Mouse (Mus musculus) hindbrain, embryonic 11.5 days (tissue): ENCODE data around the gene Atg13. TPM values are rescaled to one million over a fixed set of nuclear protein-coding genes. Genes with fewer than 3 reads are reported as not detected.

Experiments used
- ATAC-seq: fragments of 200-750 bp; cut with Nextera tagmentation; 2 replicates; pipeline ENCODE4 v1.8.0; 2017; ENCODE audit warnings: mild to moderate bottlenecking, moderate TSS enrichment, moderate library complexity; ENCODE audit not compliant: low FRiP score
- DNase-seq: peaks from one replicate; pipeline ENCODE4 v3.0.0-alpha.2; 2015; ENCODE audit warnings: low spot score
- H3K27ac ChIP-seq: fragments of 300-500 bp; sonication (generic); 2 replicates; pipeline ENCODE4 v1.5.1; 2014; ENCODE audit warnings: mild to moderate bottlenecking, low read depth, low read length
- H3K27me3 ChIP-seq: fragments of 300-500 bp; sonication (generic); 2 replicates; pipeline ENCODE4 v1.6.1; 2014; ENCODE audit warnings: mild to moderate bottlenecking, low read length, moderate library complexity, mixed read lengths; ENCODE audit not compliant: control insufficient read depth, insufficient read depth
- H3K36me3 ChIP-seq: fragments of 300-500 bp; sonication (generic); 2 replicates; pipeline ENCODE4 v1.6.1; 2014; ENCODE audit warnings: mild to moderate bottlenecking, low read length, moderate library complexity, mixed read lengths; ENCODE audit not compliant: control insufficient read depth, insufficient read depth
- H3K4me1 ChIP-seq: fragments of 300-500 bp; sonication (generic); replicated peaks from 2 replicates; pipeline ENCODE4 v1.6.1; 2014; ENCODE audit warnings: low read length, mixed read lengths; ENCODE audit not compliant: control insufficient read depth, insufficient read depth
- H3K4me2 ChIP-seq: fragments of 300-500 bp; sonication (generic); replicated peaks from 2 replicates; pipeline ENCODE4 v1.6.1; 2014; ENCODE audit warnings: mild to moderate bottlenecking, low read depth, low read length
- H3K4me3 ChIP-seq: fragments of 300-500 bp; sonication (generic); 2 replicates; pipeline ENCODE4 v1.5.1; 2014; ENCODE audit warnings: low read depth, low read length
- H3K9ac ChIP-seq: fragments of 300-500 bp; sonication (generic); 2 replicates; pipeline ENCODE4 v1.6.1; 2014; ENCODE audit warnings: low read depth, low read length
- H3K9me3 ChIP-seq: fragments of 300-500 bp; sonication (generic); 2 replicates; pipeline ENCODE4 v1.6.1; 2016; ENCODE audit warnings: low read length; ENCODE audit not compliant: control insufficient read depth
- WGBS: fragments of 180-500 bp; shearing (Covaris S2); extraction: QIAGEN DNeasy Blood & Tissue Kit; methylation state at CpG from one replicate; pipeline ENCODE4 v1.1.7; 2014; 5-methylcytosine and 5-hydroxymethylcytosine counted together
- polyA plus RNA-seq: library from polyadenylated mRNA; unstranded; fragments of >200 nt; fragmentation: Nextera tagmentation; extraction: Ambion mirVana; gene quantifications from 2 replicates; pipeline ENCODE4 v1.2.1, GENCODE M21; 2014

The Atg13 gene
- polyA plus RNA-seq, 1 experiment from 2014 or later, result 31.9 TPM

DNA sequence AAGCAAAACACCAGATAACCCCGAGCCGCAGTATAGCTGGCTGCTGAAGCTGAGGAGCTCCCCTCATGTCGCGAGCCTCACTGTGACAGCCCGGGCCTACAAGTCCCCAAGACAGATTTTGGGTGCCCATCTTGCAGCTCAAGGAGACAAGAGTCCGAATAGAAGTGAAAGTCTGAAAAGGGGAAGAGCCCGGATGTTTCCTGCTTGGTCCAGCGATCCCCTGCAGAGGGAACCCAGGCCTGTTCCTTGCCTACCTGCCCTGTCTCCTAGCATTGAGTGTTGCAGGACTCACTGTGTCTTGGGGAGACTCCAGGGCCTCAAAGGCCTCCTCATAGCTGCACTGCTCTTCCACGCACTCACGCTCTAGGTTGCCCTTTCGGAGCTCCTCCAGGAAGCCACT, 74.9 kb downstream of the Atg13 start:
- no peak for DNase-seq
- WGBS, result 95% methylated on average over 11 of the region's 11 CpGs
- H3K27me3 ChIP-seq, result no peaks in the 10 kb centered on the region
- no peak overlapping the region for H3K27ac ChIP-seq
- H3K4me3 ChIP-seq, result no peak overlapping the region
- no peak overlapping the region for H3K4me2 ChIP-seq
- no peaks in the 10 kb centered on the region for H3K36me3 ChIP-seq
- no peaks in the 10 kb centered on the region for H3K4me1 ChIP-seq
- no peak for ATAC-seq
- H3K9ac ChIP-seq, result no peak overlapping the region
- no peaks in the 10 kb centered on the region for H3K9me3 ChIP-seq

DNA sequence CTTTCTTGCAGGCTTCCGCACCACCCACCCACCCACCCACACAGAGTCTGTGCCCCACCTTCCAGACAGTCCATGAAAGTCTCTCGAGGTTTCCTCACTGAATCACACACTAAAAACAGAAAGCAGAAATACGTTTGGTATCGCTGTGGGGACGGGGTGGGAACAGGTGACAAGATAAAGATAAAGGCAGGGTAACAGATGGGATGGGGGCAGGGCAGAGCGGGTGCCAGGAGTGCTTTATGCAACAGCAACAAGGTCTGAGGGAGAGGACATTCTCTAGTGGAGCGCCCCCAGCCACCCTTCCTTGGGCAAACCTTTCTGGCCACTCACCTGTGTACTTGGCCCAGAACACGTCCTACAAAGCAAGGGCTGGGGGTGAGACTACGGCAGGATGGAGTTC, 75.5 kb downstream of the Atg13 start:
- Histone ChIP-seq H3K4me2 (no peak overlapping the region), H3K4me1 (no peaks in the 10 kb centered on the region), H3K4me3 (no peak overlapping the region), H3K27me3 (no peaks in the 10 kb centered on the region), H3K27ac (no peak overlapping the region), H3K9me3 (no peaks in the 10 kb centered on the region), H3K9ac (no peak overlapping the region), H3K36me3 (no peaks in the 10 kb centered on the region)
- ATAC-seq (no peak), DNase-seq (no peak)
- 84% methylated on average over 9 of the region's 9 CpGs for WGBS

DNA sequence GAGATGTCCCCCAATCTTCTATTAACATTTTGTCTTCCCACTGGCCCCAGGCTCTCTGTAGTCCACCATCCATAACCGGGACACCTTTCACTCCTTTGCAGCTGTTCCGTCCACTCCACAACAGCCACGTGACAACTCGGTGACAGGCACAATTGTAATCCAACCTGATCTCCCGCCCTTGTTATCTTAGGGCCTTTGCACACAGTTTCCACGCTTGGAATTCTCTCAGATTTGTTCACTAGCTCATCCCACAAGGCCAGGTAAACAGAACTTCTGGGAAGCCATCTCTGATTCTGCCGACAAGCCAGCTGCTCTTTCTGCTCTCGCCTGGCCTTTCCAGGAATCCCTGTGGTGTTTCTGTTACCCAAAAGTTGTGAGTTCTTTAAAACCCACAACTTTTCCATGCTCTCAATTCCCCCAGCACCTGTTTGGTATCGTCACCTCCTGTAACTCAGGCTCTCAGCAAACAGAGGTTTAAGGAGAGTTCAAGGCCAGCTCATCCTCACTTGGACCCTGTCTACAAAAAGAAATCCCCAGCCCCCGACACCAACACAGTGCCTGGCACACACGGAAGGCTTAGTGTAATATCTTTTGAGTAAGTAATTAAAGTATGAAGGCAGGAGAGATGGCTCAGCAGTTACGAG, 76.9 kb downstream of the Atg13 start:
- no peaks in the 10 kb centered on the region for H3K36me3 ChIP-seq
- no peak overlapping the region for H3K4me2 ChIP-seq
- no peak for DNase-seq
- WGBS, result 81% methylated on average over 12 of the region's 12 CpGs
- no peak for ATAC-seq
- H3K4me1 ChIP-seq, result no peaks in the 10 kb centered on the region
- H3K27me3 ChIP-seq, result no peaks in the 10 kb centered on the region
- H3K27ac ChIP-seq, result no peak overlapping the region
- H3K9ac ChIP-seq, result no peak overlapping the region
- H3K4me3 ChIP-seq, result no peak overlapping the region
- H3K9me3 ChIP-seq, result no peaks in the 10 kb centered on the region

DNA sequence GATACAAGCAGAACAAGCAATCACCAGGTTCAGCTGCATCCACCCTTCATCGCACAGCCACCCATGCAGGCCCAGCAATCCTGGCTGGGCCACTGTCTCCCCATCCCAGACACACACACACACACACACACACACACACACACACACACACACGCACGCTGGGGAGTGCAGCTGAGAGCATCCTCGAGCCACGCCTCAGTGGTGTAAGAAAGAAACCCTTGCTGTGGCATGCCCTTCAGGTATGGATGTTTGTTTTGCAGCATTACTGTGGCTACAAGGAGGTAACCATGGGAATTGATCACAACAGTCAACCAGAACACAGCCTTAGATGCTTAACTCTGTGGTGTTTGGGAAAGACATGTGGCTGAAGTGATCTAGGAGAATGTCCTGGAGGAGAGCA, 78.1 kb downstream of the Atg13 start:
- no peak overlapping the region for H3K4me3 ChIP-seq
- H3K27me3 ChIP-seq, result no peaks in the 10 kb centered on the region
- no peak for DNase-seq
- no peak overlapping the region for H3K27ac ChIP-seq
- no peak overlapping the region for H3K9ac ChIP-seq
- no peak for ATAC-seq
- no peaks in the 10 kb centered on the region for H3K4me1 ChIP-seq
- H3K4me2 ChIP-seq, result no peak overlapping the region
- no peaks in the 10 kb centered on the region for H3K9me3 ChIP-seq
- no peaks in the 10 kb centered on the region for H3K36me3 ChIP-seq
- 93% methylated on average over 5 of the region's 5 CpGs for WGBS

DNA sequence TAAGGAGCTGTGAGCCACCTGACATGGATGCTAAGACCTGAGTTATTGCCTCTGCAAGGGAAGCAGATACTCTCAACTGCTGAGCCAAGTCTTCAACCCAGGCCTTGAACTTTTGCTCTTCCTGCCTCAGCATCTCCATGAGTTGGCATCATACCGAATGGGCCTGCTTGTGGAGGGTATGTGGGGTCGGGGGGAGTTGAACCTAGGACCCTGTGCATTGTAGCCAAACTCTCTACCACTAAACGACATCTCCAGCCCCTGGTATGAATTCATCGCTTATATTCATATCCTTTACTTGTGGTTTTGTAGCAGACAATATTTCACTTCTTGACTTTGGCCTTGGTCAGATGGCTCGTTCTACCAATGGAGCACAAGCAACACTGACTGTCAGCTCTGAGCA, 78.5 kb downstream of the Atg13 start:
- no peaks in the 10 kb centered on the region for H3K36me3 ChIP-seq
- H3K27me3 ChIP-seq, result no peaks in the 10 kb centered on the region
- no peaks in the 10 kb centered on the region for H3K9me3 ChIP-seq
- no peak for DNase-seq
- H3K4me1 ChIP-seq, result no peaks in the 10 kb centered on the region
- WGBS, result 88% methylated on average over 5 of the region's 5 CpGs
- no peak overlapping the region for H3K4me2 ChIP-seq
- H3K4me3 ChIP-seq, result no peak overlapping the region
- no peak for ATAC-seq
- H3K27ac ChIP-seq, result no peak overlapping the region
- H3K9ac ChIP-seq, result no peak overlapping the region

DNA sequence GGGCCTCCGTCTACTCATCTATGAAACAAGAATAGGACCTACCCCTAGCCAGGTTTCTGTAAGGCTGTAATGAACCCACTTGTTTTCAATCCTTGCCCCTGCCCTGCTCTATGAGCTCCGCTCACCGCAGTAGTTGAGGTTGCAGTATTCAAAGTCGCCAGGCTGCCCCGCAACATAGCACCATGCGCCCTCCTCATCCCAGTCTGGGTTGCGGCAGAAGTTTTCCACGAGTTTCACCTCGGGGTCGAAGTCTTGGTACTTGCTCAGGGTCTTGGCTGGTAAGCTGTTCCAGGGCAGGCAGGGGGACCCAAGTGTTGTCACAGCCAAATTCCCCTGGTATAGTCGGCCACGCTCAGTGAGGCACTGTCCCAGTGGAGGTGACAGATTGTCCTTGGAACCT, 80.0 kb downstream of the Atg13 start:
- Histone ChIP-seq H3K36me3 (no peaks in the 10 kb centered on the region), H3K4me1 (no peaks in the 10 kb centered on the region), H3K4me3 (no peak overlapping the region), H3K27ac (no peak overlapping the region), H3K27me3 (no peaks in the 10 kb centered on the region), H3K9ac (no peak overlapping the region), H3K9me3 (no peaks in the 10 kb centered on the region), H3K4me2 (no peak overlapping the region)
- 93% methylated on average over 12 of the region's 12 CpGs for WGBS
- DNase-seq (no peak), ATAC-seq (no peak)

DNA sequence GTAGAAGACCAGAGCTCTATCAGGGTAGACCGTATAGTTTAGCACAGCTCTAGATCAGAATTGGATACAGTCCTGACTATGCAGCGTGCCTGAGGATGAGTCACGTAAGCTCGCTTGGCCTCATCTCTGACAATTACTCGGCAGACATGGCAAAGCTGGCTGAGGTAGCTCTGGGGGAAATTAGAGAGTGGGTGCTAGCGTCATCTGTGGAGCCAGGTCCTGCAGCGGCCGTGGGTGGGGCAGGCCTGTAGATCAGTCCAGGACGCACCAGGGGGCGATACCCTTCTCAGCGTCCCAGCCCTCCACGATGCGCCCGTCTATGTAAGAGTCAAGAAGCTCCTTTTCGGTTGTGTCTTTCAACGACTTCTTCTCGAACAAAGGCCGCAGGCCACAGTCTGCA, 80.7 kb downstream of the Atg13 start:
- Histone ChIP-seq H3K4me1 (no peaks in the 10 kb centered on the region), H3K4me3 (no peak overlapping the region), H3K36me3 (no peaks in the 10 kb centered on the region), H3K27ac (no peak overlapping the region), H3K4me2 (no peak overlapping the region), H3K9ac (no peak overlapping the region), H3K9me3 (no peaks in the 10 kb centered on the region), H3K27me3 (no peaks in the 10 kb centered on the region)
- 87% methylated on average over 18 of the region's 18 CpGs for WGBS
- DNase-seq, result no peak
- no peak for ATAC-seq

DNA sequence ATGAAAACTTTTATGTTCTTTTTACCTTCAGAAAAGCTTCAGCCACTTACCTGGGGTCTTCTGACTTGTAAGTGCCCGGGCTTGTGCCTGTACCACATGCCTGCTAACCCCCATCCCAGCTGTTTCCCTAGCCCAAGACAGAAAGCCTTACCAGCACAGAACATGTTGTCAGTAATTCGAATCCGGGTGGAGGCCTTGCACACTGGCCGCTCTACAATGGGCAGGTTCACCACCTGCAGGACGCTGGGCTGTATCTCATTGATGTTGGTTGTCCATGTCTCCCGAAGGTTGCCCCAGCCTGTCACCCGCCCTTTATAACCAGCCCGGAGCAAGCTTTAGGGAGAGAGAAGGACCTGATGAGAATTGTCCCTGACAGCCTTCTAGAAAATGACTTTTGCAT, 82.2 kb downstream of the Atg13 start:
- Histone ChIP-seq H3K4me1 (no peaks in the 10 kb centered on the region), H3K9ac (no peak overlapping the region), H3K27ac (no peak overlapping the region), H3K9me3 (no peaks in the 10 kb centered on the region), H3K4me2 (no peak overlapping the region), H3K4me3 (no peak overlapping the region), H3K27me3 (no peaks in the 10 kb centered on the region), H3K36me3 (no peaks in the 10 kb centered on the region)
- 94% methylated on average over 8 of the region's 8 CpGs for WGBS
- ATAC-seq (no peak), DNase-seq (no peak)

DNA sequence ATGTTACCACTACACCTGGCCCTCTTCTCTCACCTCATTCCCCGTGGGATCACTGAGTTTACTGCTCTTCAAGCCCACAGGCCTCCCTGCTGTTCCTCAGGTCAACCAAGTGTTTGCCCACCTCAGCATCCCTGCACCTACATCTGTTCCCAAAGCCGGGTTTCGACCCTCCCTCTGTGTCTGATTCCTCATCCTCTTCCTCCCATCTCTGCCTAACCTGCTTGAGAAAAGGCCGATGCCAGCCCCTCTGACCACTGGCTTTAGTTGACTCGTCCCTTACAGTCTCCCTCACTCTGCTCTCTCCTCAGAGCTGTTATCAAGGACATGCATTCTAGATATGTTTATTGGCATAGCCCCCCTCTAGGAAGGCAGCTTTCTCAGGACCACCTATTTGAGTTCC, 82.9 kb downstream of the Atg13 start:
- no peak overlapping the region for H3K4me3 ChIP-seq
- ATAC-seq, result no peak
- WGBS, result 74% methylated on average over 5 of the region's 5 CpGs
- H3K4me2 ChIP-seq, result no peak overlapping the region
- H3K27ac ChIP-seq, result no peak overlapping the region
- no peaks in the 10 kb centered on the region for H3K4me1 ChIP-seq
- DNase-seq, result no peak
- H3K9me3 ChIP-seq, result no peaks in the 10 kb centered on the region
- no peaks in the 10 kb centered on the region for H3K36me3 ChIP-seq
- no peak overlapping the region for H3K9ac ChIP-seq
- no peaks in the 10 kb centered on the region for H3K27me3 ChIP-seq
